Mouse (Mus musculus): ENCODE data around the gene Plekho1. TPM values are rescaled to one million over a fixed set of nuclear protein-coding genes. Genes with fewer than 3 reads are reported as not detected.

Plekho1 gene
- polyA plus RNA-seq, 1 experiment from 2014 or later, result 83.5 TPM

GRCm38 (mm10) chr3:96029336-96029735, 33.5 kb upstream of the Plekho1 start:
- 90% methylated on average over 3 of the region's 3 CpGs for WGBS
- H3K27ac ChIP-seq, result no peak overlapping the region
- H3K36me3 ChIP-seq, result peaks cover 30% of the 10 kb centered on the region
- no peaks in the 10 kb centered on the region for H3K9me3 ChIP-seq
- no peaks in the 10 kb centered on the region for H3K4me1 ChIP-seq (replicated peaks)
- no peak for DNase-seq (ENCODE audit: low spot score)
- no peak overlapping the region for H3K4me3 ChIP-seq
- no peaks in the 10 kb centered on the region for H3K27me3 ChIP-seq (ENCODE audit: insufficient read depth, poor library complexity, severe bottlenecking)

- Histone ChIP-seq H3K27me3 (ENCODE audit: insufficient read depth, poor library complexity, severe bottlenecking) (no peaks in the 10 kb centered on the region), H3K4me3 (no peak overlapping the region), H3K27ac (no peak overlapping the region), H3K9me3 (no peaks in the 10 kb centered on the region), H3K36me3 (peaks cover 24% of the 10 kb centered on the region; the same call in 1 of the 2 replicates), H3K4me1 (replicated peaks) (no peaks in the 10 kb centered on the region)
- DNase-seq (ENCODE audit: low spot score), result no peak
- WGBS, result 92% methylated on average over 1 of the region's 1 CpGs
Observed at GRCm38 (mm10) chr3:96027875-96028274, 32.1 kb upstream of the Plekho1 start.

- no peaks in the 10 kb centered on the region for H3K9me3 ChIP-seq
- no peak for DNase-seq (ENCODE audit: low spot score)
- H3K27ac ChIP-seq, result no peak overlapping the region
- H3K4me1 ChIP-seq (replicated peaks), result no peaks in the 10 kb centered on the region
- H3K27me3 ChIP-seq (ENCODE audit: insufficient read depth, poor library complexity, severe bottlenecking), result no peaks in the 10 kb centered on the region
- H3K36me3 ChIP-seq, result peaks cover 19% of the 10 kb centered on the region; the same call in 1 of the 2 replicates
- no peak overlapping the region for H3K4me3 ChIP-seq
- WGBS, result 86% methylated on average over 1 of the region's 1 CpGs
Observed at GRCm38 (mm10) chr3:96027145-96027544, 31.3 kb upstream of the Plekho1 start.

- 79% methylated on average over 5 of the region's 5 CpGs for WGBS
- no peaks in the 10 kb centered on the region for H3K4me1 ChIP-seq (replicated peaks)
Observed at GRCm38 (mm10) chr3:96021421-96022128, 25.8 kb upstream of the Plekho1 start.

GRCm38 (mm10) chr3:96020735-96021134, 24.9 kb upstream of the Plekho1 start:
- Histone ChIP-seq H3K36me3 (peaks cover 10% of the 10 kb centered on the region; the same call in 1 of the 2 replicates), H3K27me3 (ENCODE audit: insufficient read depth, poor library complexity, severe bottlenecking) (no peaks in the 10 kb centered on the region), H3K4me1 (replicated peaks) (no peaks in the 10 kb centered on the region), H3K9me3 (no peaks in the 10 kb centered on the region), H3K27ac (no peak overlapping the region), H3K4me3 (no peak overlapping the region)
- 97% methylated on average over 1 of the region's 1 CpGs for WGBS
- no peak for DNase-seq (ENCODE audit: low spot score)

More at GRCm38 (mm10) chr3:96021421-96022128, 25.8 kb upstream of the Plekho1 start:
- Histone ChIP-seq H3K36me3 (peaks cover 12% of the 10 kb centered on the region; the same call in 1 of the 2 replicates), H3K27ac (no peak overlapping the region), H3K27me3 (ENCODE audit: insufficient read depth, poor library complexity, severe bottlenecking) (no peaks in the 10 kb centered on the region), H3K4me3 (no peak overlapping the region), H3K9me3 (no peaks in the 10 kb centered on the region)
- no peak for DNase-seq (ENCODE audit: low spot score)

GRCm38 (mm10) chr3:96017461-96017860, 21.7 kb upstream of the Plekho1 start:
- H3K27me3 ChIP-seq (ENCODE audit: insufficient read depth, poor library complexity, severe bottlenecking), result no peaks in the 10 kb centered on the region
- peaks cover 7% of the 10 kb centered on the region; the same call in 1 of the 2 replicates for H3K36me3 ChIP-seq
- H3K4me3 ChIP-seq, result no peak overlapping the region
- H3K4me1 ChIP-seq (replicated peaks), result no peaks in the 10 kb centered on the region
- 85% methylated on average over 5 of the region's 5 CpGs for WGBS
- H3K27ac ChIP-seq, result no peak overlapping the region
- H3K9me3 ChIP-seq, result no peaks in the 10 kb centered on the region
- DNase-seq (ENCODE audit: low spot score), result no peak

GRCm38 (mm10) chr3:96016257-96016889, 20.6 kb upstream of the Plekho1 start:
- Histone ChIP-seq H3K36me3 (peaks cover 7% of the 10 kb centered on the region; the same call in 1 of the 2 replicates), H3K27me3 (ENCODE audit: insufficient read depth, poor library complexity, severe bottlenecking) (no peaks in the 10 kb centered on the region), H3K27ac (no peak overlapping the region), H3K9me3 (no peaks in the 10 kb centered on the region), H3K4me1 (replicated peaks) (no peaks in the 10 kb centered on the region), H3K4me3 (no peak overlapping the region)
- 87% methylated on average over 2 of the region's 2 CpGs for WGBS
- DNase-seq (ENCODE audit: low spot score), result no peak

GRCm38 (mm10) chr3:96015681-96016080, 19.9 kb upstream of the Plekho1 start:
- no peak overlapping the region for H3K27ac ChIP-seq
- peaks cover 12% of the 10 kb centered on the region; the same call in 1 of the 2 replicates for H3K36me3 ChIP-seq
- H3K4me3 ChIP-seq, result no peak overlapping the region
- DNase-seq (ENCODE audit: low spot score), result no peak
- H3K9me3 ChIP-seq, result no peaks in the 10 kb centered on the region
- H3K4me1 ChIP-seq (replicated peaks), result no peaks in the 10 kb centered on the region
- no peaks in the 10 kb centered on the region for H3K27me3 ChIP-seq (ENCODE audit: insufficient read depth, poor library complexity, severe bottlenecking)
- WGBS, result 89% methylated on average over 2 of the region's 2 CpGs

GRCm38 (mm10) chr3:96012805-96013204, 17.0 kb upstream of the Plekho1 start:
- Histone ChIP-seq H3K27ac (no peak overlapping the region), H3K27me3 (ENCODE audit: insufficient read depth, poor library complexity, severe bottlenecking) (no peaks in the 10 kb centered on the region), H3K4me3 (no peak overlapping the region), H3K36me3 (peaks cover 12% of the 10 kb centered on the region; the same call in 1 of the 2 replicates), H3K9me3 (no peaks in the 10 kb centered on the region), H3K4me1 (replicated peaks) (no peaks in the 10 kb centered on the region)
- WGBS, result 76% methylated on average over 5 of the region's 5 CpGs
- DNase-seq (ENCODE audit: low spot score), result no peak

GRCm38 (mm10) chr3:96008463-96008862, 12.7 kb upstream of the Plekho1 start:
- 84% methylated on average over 6 of the region's 6 CpGs for WGBS

GRCm38 (mm10) chr3:96001560-96001959, 5.8 kb upstream of the Plekho1 start:
- H3K36me3 ChIP-seq, result peaks cover 5% of the 10 kb centered on the region; the same call in 1 of the 2 replicates
- no peak overlapping the region for H3K27ac ChIP-seq
- H3K4me3 ChIP-seq, result no peak overlapping the region
- H3K4me1 ChIP-seq (replicated peaks), result peaks cover 36% of the 10 kb centered on the region
- no peaks in the 10 kb centered on the region for H3K27me3 ChIP-seq (ENCODE audit: insufficient read depth, poor library complexity, severe bottlenecking)
- WGBS, result 100% methylated on average over 1 of the region's 1 CpGs
- no peak for DNase-seq (ENCODE audit: low spot score)
- H3K9me3 ChIP-seq, result no peaks in the 10 kb centered on the region

More at GRCm38 (mm10) chr3:96008463-96008862, 12.7 kb upstream of the Plekho1 start:
- no peak for DNase-seq (ENCODE audit: low spot score)
- Histone ChIP-seq H3K27ac (no peak overlapping the region), H3K9me3 (no peaks in the 10 kb centered on the region), H3K27me3 (ENCODE audit: insufficient read depth, poor library complexity, severe bottlenecking) (no peaks in the 10 kb centered on the region), H3K36me3 (peaks cover 12% of the 10 kb centered on the region; the same call in 1 of the 2 replicates), H3K4me1 (replicated peaks) (no peaks in the 10 kb centered on the region), H3K4me3 (no peak overlapping the region)

- Histone ChIP-seq H3K27ac (no peak overlapping the region), H3K4me1 (replicated peaks) (peaks cover 40% of the 10 kb centered on the region), H3K9me3 (no peaks in the 10 kb centered on the region), H3K4me3 (no peak overlapping the region), H3K27me3 (ENCODE audit: insufficient read depth, poor library complexity, severe bottlenecking) (no peaks in the 10 kb centered on the region), H3K36me3 (peaks cover 5% of the 10 kb centered on the region; the same call in 1 of the 2 replicates)
- 76% methylated on average over 9 of the region's 9 CpGs for WGBS
- no peak for DNase-seq (ENCODE audit: low spot score)
Observed at GRCm38 (mm10) chr3:96000921-96001501, 5.2 kb upstream of the Plekho1 start.

Data from hindbrain, embryonic 10.5 days (tissue).